Mouse (Mus musculus): ENCODE data around the gene Zmym2.

Gene Zmym2

GRCm38 (mm10) chr14:56935481-56935880 lies 49.0 kb downstream of the Zmym2 start:
- DNase-seq, result no peak

GRCm38 (mm10) chr14:56939903-56940302 lies 53.5 kb downstream of the Zmym2 start:
- no peak for DNase-seq

- DNase-seq, result no peak
Observed at GRCm38 (mm10) chr14:56952928-56953327, 66.5 kb downstream of the Zmym2 start.

GRCm38 (mm10) chr14:56954393-56954792 lies 67.9 kb downstream of the Zmym2 start:
- DNase-seq, result no peak

GRCm38 (mm10) chr14:56963969-56964734 lies 77.7 kb downstream of the Zmym2 start:
- peak in 1 of 2 experiments; percentile 17 for DNase-seq

- no peak for DNase-seq
Observed at GRCm38 (mm10) chr14:56969653-56970052, 83.2 kb downstream of the Zmym2 start.

GRCm38 (mm10) chr14:56970160-56970559 lies 83.7 kb downstream of the Zmym2 start:
- DNase-seq, result no peak

GRCm38 (mm10) chr14:56978045-56978655 lies 91.7 kb downstream of the Zmym2 start:
- DNase-seq, result no peak

- DNase-seq, result no peak
Observed at GRCm38 (mm10) chr14:56988621-56989020, 102.2 kb downstream of the Zmym2 start.

Measured in cerebellum, postnatal 36 days (tissue).